In genomic region chr7:46397732-46398333, GRCm38 (mm10) we compare ENCODE assay signal across 10 mouse cellular contexts. TPM values are rescaled to one million over a fixed set of nuclear protein-coding genes. Genes with fewer than 3 reads are reported as not detected.
DNase-seq lines count a peak whose midpoint lies in the region; ATAC-seq and TF ChIP-seq lines count a peak whose summit lies in the region.
"Had no signal": no experiment of that assay in that cellular context is flagged by ENCODE, and none has a peak within 500 bp of the region (broad histone marks: within the 10 kb centered on the region; RNA-seq: fewer than 3 reads in every experiment).

No protein-coding gene starts in this region.

- no peak for TF ChIP-seq POLR2A in cerebellum, adult 2 months (IDR thresholded peaks at IDR 0.05; ENCODE audit: borderline replicate concordance, insufficient read depth, low read length)

- H3K4me3 ChIP-seq in kidney, embryonic 16.5 days (ENCODE audit: low read length) = peak overlapping the region; percentile 50; the same call in 1 of the 2 replicates
- H3K4me3 ChIP-seq in cerebellum, adult 2 months (replicated peaks; ENCODE audit: insufficient read depth, low read depth, low read length) = peak overlapping the region; percentile 96
- peak overlapping the region; percentile 66 for H3K4me3 ChIP-seq in forebrain, embryonic 12.5 days (replicated peaks)
- peak overlapping the region; percentile 76 for H3K4me3 ChIP-seq in midbrain, embryonic 12.5 days
- H3K4me3 ChIP-seq in lung, postnatal 0 days (ENCODE audit: low read depth, low read length) = no peak overlapping the region

- DNase-seq in kidney, postnatal 25 days = no peak
- peak; percentile 66 for DNase-seq in cerebellum, adult 2 months
- DNase-seq in adipocyte (ENCODE audit: low spot score) = no peak
- no peak for DNase-seq in lung, postnatal 0 days (ENCODE audit: low spot score)
- DNase-seq in layer of hippocampus, adult 18-20 months (ENCODE audit: low spot score in 2 of 2) = no peak

- no peak for TF ChIP-seq CTCF in cerebellum, adult 2 months (IDR thresholded peaks at IDR 0.05; ENCODE audit: borderline replicate concordance, insufficient read depth, low read depth, low read length)
- TF ChIP-seq CTCF in lung, postnatal 0 days (IDR thresholded peaks at IDR 0.05) = no peak

- H3K9me3 ChIP-seq in kidney, embryonic 16.5 days (ENCODE audit: low read length) = no peaks in the 10 kb centered on the region
- no peaks in the 10 kb centered on the region for H3K9me3 ChIP-seq in forebrain, embryonic 12.5 days
- no peaks in the 10 kb centered on the region for H3K9me3 ChIP-seq in midbrain, embryonic 12.5 days
- H3K9me3 ChIP-seq in lung, postnatal 0 days (ENCODE audit: low read length) = no peaks in the 10 kb centered on the region

- no peak overlapping the region for H3K9ac ChIP-seq in kidney, embryonic 16.5 days (replicated peaks; ENCODE audit: low read length)
- peak overlapping the region; percentile 45 for H3K9ac ChIP-seq in forebrain, embryonic 12.5 days
- H3K9ac ChIP-seq in midbrain, embryonic 12.5 days (replicated peaks) = peak overlapping the region; percentile 80; the same call in 1 of the 2 replicates
- H3K9ac ChIP-seq in lung, postnatal 0 days (replicated peaks; ENCODE audit: low read depth) = no peak overlapping the region

- H3K4me1 ChIP-seq in kidney, embryonic 16.5 days (ENCODE audit: insufficient read depth, low read length) = peaks cover 17% of the 10 kb centered on the region
- peaks cover 23% of the 10 kb centered on the region for H3K4me1 ChIP-seq in cerebellum, adult 2 months (ENCODE audit: control insufficient read depth, insufficient read depth, low read length)
- H3K4me1 ChIP-seq in forebrain, embryonic 12.5 days = peaks cover 25% of the 10 kb centered on the region
- peaks cover 26% of the 10 kb centered on the region for H3K4me1 ChIP-seq in midbrain, embryonic 12.5 days
- H3K4me1 ChIP-seq in lung, postnatal 0 days (ENCODE audit: insufficient read depth, low read depth, low read length) = peaks cover 5% of the 10 kb centered on the region; the same call in 1 of the 2 replicates

- WGBS in kidney, embryonic 16.5 days = 10% methylated on average over 70 of the region's 70 CpGs
- 2% methylated on average over 70 of the region's 70 CpGs for WGBS in cerebellum, adult 2 months
- WGBS in forebrain, embryonic 12.5 days = 10% methylated on average over 70 of the region's 70 CpGs
- whole genome bisulfite sequencing in midbrain, embryonic 12.5 days = 9% methylated on average over 70 of the region's 70 CpGs
- WGBS in lung, postnatal 0 days = 12% methylated on average over 66 of the region's 70 CpGs

- no peak for TF ChIP-seq EP300 in lung, postnatal 0 days (IDR thresholded peaks at IDR 0.05)

- no peak for ATAC-seq in kidney, embryonic 16.5 days (ENCODE audit: low FRiP score, low TSS enrichment)
- no peak for ATAC-seq in forebrain, embryonic 12.5 days (ENCODE audit: low FRiP score)
- ATAC-seq in midbrain, embryonic 12.5 days (ENCODE audit: low FRiP score, low read depth) = no peak
- ATAC-seq in lung, postnatal 0 days = no peak

- no peak overlapping the region for H3K4me2 ChIP-seq in kidney, embryonic 16.5 days (replicated peaks; ENCODE audit: low read depth, low read length)
- peak overlapping the region; percentile 79 for H3K4me2 ChIP-seq in forebrain, embryonic 12.5 days
- peak overlapping the region; percentile 90 for H3K4me2 ChIP-seq in midbrain, embryonic 12.5 days (replicated peaks)
- no peak overlapping the region for H3K4me2 ChIP-seq in lung, postnatal 0 days (replicated peaks; ENCODE audit: low read depth, low read length)

- no peak overlapping the region for H3K27ac ChIP-seq in kidney, embryonic 16.5 days (ENCODE audit: low read length)
- H3K27ac ChIP-seq in cerebellum, adult 2 months (ENCODE audit: insufficient read depth, low read length) = peak overlapping the region; percentile 99
- H3K27ac ChIP-seq in forebrain, embryonic 12.5 days = no peak overlapping the region
- H3K27ac ChIP-seq in midbrain, embryonic 12.5 days (replicated peaks) = no peak overlapping the region
- no peak overlapping the region for H3K27ac ChIP-seq in lung, postnatal 0 days (ENCODE audit: low read length)

- no peaks in the 10 kb centered on the region for H3K36me3 ChIP-seq in kidney, embryonic 16.5 days (ENCODE audit: insufficient read depth, low read length)
- H3K36me3 ChIP-seq in forebrain, embryonic 12.5 days (replicated peaks) = no peaks in the 10 kb centered on the region
- H3K36me3 ChIP-seq in midbrain, embryonic 12.5 days = no peaks in the 10 kb centered on the region
- no peaks in the 10 kb centered on the region for H3K36me3 ChIP-seq in lung, postnatal 0 days (ENCODE audit: insufficient read depth, low read length)

- H3K27me3 ChIP-seq in kidney, embryonic 16.5 days (ENCODE audit: insufficient read depth, low read length) = peaks cover 68% of the 10 kb centered on the region
- H3K27me3 ChIP-seq in cerebellum, adult 2 months (ENCODE audit: control insufficient read depth, insufficient read depth, low read length) = no peaks in the 10 kb centered on the region
- H3K27me3 ChIP-seq in forebrain, embryonic 12.5 days = peaks cover 86% of the 10 kb centered on the region
- H3K27me3 ChIP-seq in midbrain, embryonic 12.5 days = peaks cover 72% of the 10 kb centered on the region
- H3K27me3 ChIP-seq in lung, postnatal 0 days (replicated peaks; ENCODE audit: insufficient read depth, low read length) = peaks cover 56% of the 10 kb centered on the region

RNA-seq across cellular contexts. Expression of gene Kcnc1, which starts 1.5 kb away (rescaled TPM):
- polyA plus RNA-seq in kidney, embryonic 16.5 days (2015; fragmentation: Nextera tagmentation; extraction: Ambion mirVana) = 0.04 TPM in 1 of 2 replicates, not detected in the other
- polyA plus RNA-seq in cerebellum, adult 2 months (2012; rRNA removed) = 325 and 338 TPM in 2 replicates
- polyA plus RNA-seq in forebrain, embryonic 12.5 days (2016; fragmentation: Nextera tagmentation; extraction: Ambion mirVana) = 4.8 and 4.9 TPM in 2 replicates
- 7.1 and 9.5 TPM in 2 replicates for polyA plus RNA-seq in midbrain, embryonic 12.5 days (2016; fragmentation: Nextera tagmentation; extraction: Ambion mirVana)
- polyA plus RNA-seq in lung, postnatal 0 days (2015; fragmentation: Nextera tagmentation; extraction: Ambion mirVana) = 0.06 and 0.07 TPM in 2 replicates
- total RNA-seq in layer of hippocampus, adult 18-20 months (2021) = 100 to 1,000 TPM; 117 to 118 TPM
- polyA plus RNA-seq: heart, embryonic 16.5 days had no signal

RNA-seq across cellular contexts. Expression of gene Myod1, which starts 21.6 kb away (rescaled TPM):
- polyA plus RNA-seq in kidney, embryonic 16.5 days (2015; fragmentation: Nextera tagmentation; extraction: Ambion mirVana) = 0.69 and 0.81 TPM in 2 replicates
- 0.08 TPM in 1 of 2 replicates, not detected in the other for polyA plus RNA-seq in cerebellum, adult 2 months (2012; rRNA removed)
- 0.33 TPM in 1 of 2 replicates, not detected in the other for polyA plus RNA-seq in forebrain, embryonic 12.5 days (2016; fragmentation: Nextera tagmentation; extraction: Ambion mirVana)
- polyA plus RNA-seq in midbrain, embryonic 12.5 days (2016; fragmentation: Nextera tagmentation; extraction: Ambion mirVana) = not detected in 2 replicates
- not detected in 2 replicates for polyA plus RNA-seq in lung, postnatal 0 days (2015; fragmentation: Nextera tagmentation; extraction: Ambion mirVana)
- under 1 TPM in 1 of 2 experiments, not detected in 1; 0.18 TPM for total RNA-seq in layer of hippocampus, adult 18-20 months (2021)
- total RNA-seq: neutrophil, adult 5-6 weeks had no signal

Comparison
In these comparisons a context has a peak if more than half of its experiments do, and no peak if none do; other contexts are left out.
1. H3K4me2 ChIP-seq: peak in forebrain, embryonic 12.5 days (single experiment) and midbrain, embryonic 12.5 days (single experiment); none in kidney, embryonic 16.5 days (single experiment) and lung, postnatal 0 days (single experiment).
2. H3K9ac ChIP-seq: peak in forebrain, embryonic 12.5 days (single experiment) and midbrain, embryonic 12.5 days (single experiment); none in kidney, embryonic 16.5 days (single experiment) and lung, postnatal 0 days (single experiment).
3. DNase-seq: peak in cerebellum, adult 2 months (2 of 2); none in kidney, postnatal 25 days (0 of 2), adipocyte (single experiment), lung, postnatal 0 days (single experiment) and layer of hippocampus, adult 18-20 months (0 of 2).
4. RNA of gene Kcnc1, which starts 1.5 kb away (polyA plus RNA-seq): 325 to 338 TPM in cerebellum, adult 2 months; 7.1 to 9.5 TPM in midbrain, embryonic 12.5 days, 4.8 to 4.9 TPM in forebrain, embryonic 12.5 days, 0.06 to 0.07 TPM in lung, postnatal 0 days and 0.04 TPM in kidney, embryonic 16.5 days; every median in the first group is over 10 times any median in the second.